Mouse (Mus musculus): ENCODE data around the gene Atp6v1e1.

Gene Atp6v1e1

DNA sequence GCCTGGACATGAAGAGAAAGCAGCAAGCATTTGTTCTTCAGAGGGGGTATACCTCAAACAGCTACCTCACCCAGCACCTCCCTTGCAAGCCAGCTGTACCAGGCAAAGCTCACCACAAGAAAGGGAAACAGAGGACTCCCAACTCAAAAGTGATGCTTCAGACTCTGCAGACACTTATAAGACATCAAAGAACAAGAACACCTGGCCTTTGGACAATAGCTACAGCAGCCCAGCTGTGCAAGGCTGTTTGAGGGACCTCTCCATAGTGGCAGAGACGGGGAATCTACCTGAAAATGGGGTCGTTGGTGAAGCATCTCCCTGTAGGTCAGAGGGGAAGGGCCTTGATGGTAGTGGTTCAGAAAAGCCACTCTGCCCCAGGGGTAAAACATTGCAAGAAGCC lies 61.4 kb downstream of the Atp6v1e1 start:
- peak; percentile 48 for DNase-seq

DNA sequence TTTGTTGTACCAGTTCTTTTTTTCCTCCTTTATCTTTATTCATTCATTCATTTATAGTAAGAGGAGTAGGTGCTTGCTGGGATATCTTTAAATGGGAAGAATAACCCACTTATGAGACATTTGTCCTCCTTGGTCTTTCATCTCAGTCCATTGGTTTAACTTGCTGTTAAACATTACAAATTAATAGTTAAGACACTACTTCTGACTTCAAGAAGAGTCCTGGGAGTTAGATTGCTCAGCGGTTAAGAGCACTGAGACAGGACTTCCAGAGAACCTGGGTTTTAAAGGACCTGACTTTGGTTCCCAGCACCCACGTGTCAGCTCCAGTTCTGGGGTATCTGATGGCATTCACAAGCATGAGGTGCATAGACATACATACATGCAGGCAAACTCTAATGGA lies 76.2 kb downstream of the Atp6v1e1 start:
- DNase-seq: no peak

Measured in thymus, postnatal 4 days (tissue).